Mouse (Mus musculus) CH12.LX (cell line): ENCODE measurements around the gene Kat2b. TPM values are rescaled to one million over a fixed set of nuclear protein-coding genes. Genes with fewer than 3 reads are reported as not detected.

Source experiments
- DNase-seq: peaks from one replicate; pipeline ENCODE4 v3.0.0-alpha.2; 2013; ENCODE audit errors: extremely low read depth
- H3K27ac ChIP-seq: 2 replicates; pipeline ENCODE4 v1.5.1; 2012; ENCODE audit warnings: low read depth, mild to moderate bottlenecking, control low read depth, moderate library complexity; ENCODE audit not compliant: insufficient read depth
- H3K27me3 ChIP-seq: replicated peaks from 2 replicates; pipeline ENCODE3; 2012; ENCODE audit warnings: inconsistent platforms
- H3K36me3 ChIP-seq, 2 experiments: replicated peaks in 1 of 2; 2 replicates each; pipeline versions ENCODE3 to v1.6.1; 2012; ENCODE audit warnings: inconsistent platforms in 1 of 2, low read length in 1 of 2, mild to moderate bottlenecking in 1 of 2, mixed read lengths in 1 of 2, moderate library complexity in 1 of 2; ENCODE audit not compliant: control insufficient read depth in 1 of 2, insufficient read depth in 1 of 2
- H3K4me1 ChIP-seq, 2 experiments: 2 replicates each; pipeline ENCODE4 v1.6.1; 2012; ENCODE audit warnings: inconsistent platforms in 1 of 2, moderate library complexity in 1 of 2; ENCODE audit not compliant: insufficient read depth in 2 of 2, control insufficient read depth in 1 of 2
- H3K4me2 ChIP-seq: 2 replicates; pipeline ENCODE4 v1.6.1; 2012; ENCODE audit warnings: low read depth, mild to moderate bottlenecking, control low read depth; ENCODE audit not compliant: poor library complexity, insufficient read depth, severe bottlenecking
- H3K4me3 ChIP-seq, 3 experiments: fragments of 150-350 bp in 1 of 3; sonication (generic) in 1 of 3; replicated peaks in 1 of 3; 2 replicates each; pipeline versions ENCODE3 to v1.5.1; 2011 to 2012; ENCODE audit warnings: low read depth in 2 of 3, low read length in 2 of 3, mild to moderate bottlenecking in 2 of 3, moderate library complexity in 2 of 3, control low read depth in 1 of 3, improper control_type of control experiment in 1 of 3, inconsistent platforms in 1 of 3, mixed read lengths in 1 of 3; ENCODE audit not compliant: poor library complexity in 1 of 3
- H3K79me2 ChIP-seq: replicated peaks from 2 replicates; pipeline ENCODE4 v1.6.1; 2012; ENCODE audit warnings: mild to moderate bottlenecking, moderate library complexity; ENCODE audit not compliant: control insufficient read depth, poor library complexity, insufficient read depth, severe bottlenecking; ENCODE audit errors: extremely low read depth
- H3K9ac ChIP-seq: 2 replicates; pipeline ENCODE4 v1.6.1; 2012; ENCODE audit warnings: low read depth, mild to moderate bottlenecking, control low read depth, moderate library complexity; ENCODE audit not compliant: insufficient read depth
- H3K9me3 ChIP-seq: replicated peaks from 2 replicates; pipeline ENCODE3; 2012; ENCODE audit warnings: low read length, inconsistent platforms, mixed read lengths
- BHLHE40 ChIP-seq: IDR thresholded peaks from 2 replicates; pipeline ENCODE4 v1.6.1; 2011; ENCODE audit warnings: mild to moderate bottlenecking, low read depth, low read length, improper control_type of control experiment
- CHD1 ChIP-seq: IDR thresholded peaks from 2 replicates; pipeline ENCODE4 v1.6.1; 2012; ENCODE audit warnings: low read depth, low read length, improper control_type of control experiment, inconsistent platforms
- CHD2 ChIP-seq: IDR thresholded peaks from 2 replicates; pipeline ENCODE4 v1.6.1; 2011; ENCODE audit warnings: low read length, improper control_type of control experiment
- CTCF ChIP-seq, 2 experiments: IDR thresholded peaks in 1 of 2; conservative IDR thresholded peaks in 1 of 2; 2 replicates each; pipeline ENCODE4 v1.5.1; 2011 to 2012; ENCODE audit warnings: low read depth in 2 of 2, low read length in 2 of 2, improper control_type of control experiment in 1 of 2, inconsistent platforms in 1 of 2, mild to moderate bottlenecking in 1 of 2, moderate library complexity in 1 of 2
- E2F4 ChIP-seq: IDR thresholded peaks from 2 replicates; pipeline ENCODE4 v1.6.1; 2011; ENCODE audit warnings: low read depth, low read length, improper control_type of control experiment; ENCODE audit not compliant: insufficient replicate concordance
- ETS1 ChIP-seq: conservative IDR thresholded peaks from 2 replicates; pipeline ENCODE4 v1.6.1; 2012; ENCODE audit warnings: low read depth, mild to moderate bottlenecking, inconsistent platforms, low read length, improper control_type of control experiment, moderate library complexity
- GABPA ChIP-seq: IDR thresholded peaks from 2 replicates; pipeline ENCODE4 v1.6.1; 2012; ENCODE audit warnings: low read depth, low read length, improper control_type of control experiment, inconsistent platforms; ENCODE audit not compliant: insufficient replicate concordance
- HCFC1 ChIP-seq: IDR thresholded peaks from 2 replicates; pipeline ENCODE4 v1.6.1; 2012; ENCODE audit warnings: low read depth, mild to moderate bottlenecking, inconsistent platforms, low read length, improper control_type of control experiment
- IRF4 ChIP-seq: IDR thresholded peaks from 2 replicates; pipeline ENCODE4 v1.6.1; 2014; ENCODE audit warnings: low read depth, mild to moderate bottlenecking, inconsistent platforms, low read length, improper control_type of control experiment
- JUN ChIP-seq: IDR thresholded peaks from 2 replicates; pipeline ENCODE4 v1.6.1; 2011; ENCODE audit warnings: low read depth, mild to moderate bottlenecking, low read length, improper control_type of control experiment, moderate library complexity; ENCODE audit not compliant: insufficient read depth
- MAZ ChIP-seq: IDR thresholded peaks from 2 replicates; pipeline ENCODE4 v1.6.1; 2012; ENCODE audit warnings: low read depth, mild to moderate bottlenecking, inconsistent platforms, low read length, improper control_type of control experiment, moderate library complexity
- MEF2A ChIP-seq: IDR thresholded peaks from 2 replicates; pipeline ENCODE4 v1.6.1; 2014; ENCODE audit warnings: low read depth, mild to moderate bottlenecking, inconsistent platforms, low read length, improper control_type of control experiment, borderline replicate concordance
- NELFE ChIP-seq: IDR thresholded peaks from 2 replicates; pipeline ENCODE4 v1.6.1; 2011; ENCODE audit warnings: low read depth, low read length, improper control_type of control experiment
- PAX5 ChIP-seq: IDR thresholded peaks from 2 replicates; pipeline ENCODE4 v1.6.1; 2012; ENCODE audit warnings: low read length, inconsistent platforms, mixed read lengths
- POLR2A ChIP-seq: IDR thresholded peaks from 2 replicates; pipeline ENCODE4 v1.6.1; 2011; ENCODE audit warnings: low read depth, mild to moderate bottlenecking, improper control_type of control experiment, low read length
- POLR2AphosphoS2 ChIP-seq: IDR thresholded peaks from 2 replicates; pipeline ENCODE4 v1.6.1; 2011; ENCODE audit warnings: low read depth, low read length, improper control_type of control experiment
- RAD21 ChIP-seq: IDR thresholded peaks from 2 replicates; pipeline ENCODE4 v1.6.1; 2011; ENCODE audit warnings: low read depth, mild to moderate bottlenecking, low read length, improper control_type of control experiment, moderate library complexity
- SMC3 ChIP-seq: IDR thresholded peaks from 2 replicates; pipeline ENCODE4 v1.6.1; 2011; ENCODE audit warnings: low read depth, low read length, improper control_type of control experiment
- TBP ChIP-seq: conservative IDR thresholded peaks from 2 replicates; pipeline ENCODE4 v1.6.1; 2011; ENCODE audit warnings: low read depth, low read length, improper control_type of control experiment
- TCF12 ChIP-seq: IDR thresholded peaks from 2 replicates; pipeline ENCODE4 v1.6.1; 2014; ENCODE audit warnings: low read depth, mild to moderate bottlenecking, inconsistent platforms, low read length, improper control_type of control experiment
- UBTF ChIP-seq: IDR thresholded peaks from 2 replicates; pipeline ENCODE4 v1.6.1; 2012; ENCODE audit warnings: low read depth, mild to moderate bottlenecking, inconsistent platforms, low read length, improper control_type of control experiment, moderate library complexity
- USF2 ChIP-seq: conservative IDR thresholded peaks from 2 replicates; pipeline ENCODE4 v1.6.1; 2011; ENCODE audit warnings: low read depth, low read length, improper control_type of control experiment
- ZC3H11A ChIP-seq: IDR thresholded peaks from 2 replicates; pipeline ENCODE4 v1.6.1; 2012; ENCODE audit warnings: low read depth, mild to moderate bottlenecking, inconsistent platforms, low read length, improper control_type of control experiment
- ZKSCAN1 ChIP-seq: IDR thresholded peaks from 2 replicates; pipeline ENCODE4 v1.6.1; 2012; ENCODE audit warnings: low read depth, inconsistent platforms, low read length, improper control_type of control experiment, borderline replicate concordance
- ZMIZ1 ChIP-seq: IDR thresholded peaks from 2 replicates; pipeline ENCODE4 v1.6.1; 2012; ENCODE audit warnings: low read depth, mild to moderate bottlenecking, inconsistent platforms, low read length, improper control_type of control experiment
- ZNF384 ChIP-seq: IDR thresholded peaks from 2 replicates; pipeline ENCODE4 v1.6.1; 2012; ENCODE audit warnings: low read depth, low read length, improper control_type of control experiment, inconsistent platforms
- dilution Hi-C: fragments of 300-500 bp; cut with MboI; formaldehyde crosslinking; loops from 2 replicates; pipeline ENCODE4 v1.14.3; 2020; ENCODE audit warnings: low sequenced_read_pairs; ENCODE audit not compliant: extremely low pct_unique_long_range_greater_than_20kb, extremely low pct_ligation_motif_present
- in situ Hi-C: fragments of 300-500 bp; cut with MboI; formaldehyde crosslinking; loops from 3 replicates; pipeline ENCODE4 v1.14.3; 2019; ENCODE audit warnings: low sequenced_read_pairs, low pct_ligation_motif_present, low pct_unique_long_range_greater_than_20kb, mixed read lengths
- polyA plus RNA-seq: library from polyadenylated mRNA; unstranded; fragments of >175 nt; gene quantifications from 2 replicates; pipeline ENCODE4 v1.2.1, GENCODE M21; 2012; ENCODE audit warnings: low read depth; ENCODE audit not compliant: insufficient read length
- total RNA-seq, 2 experiments: library from RNA; depleted of rRNA; stranded (reverse); fragments of 300-350 nt in 1 of 2; fragments of >200 nt in 1 of 2; gene quantifications; 2 replicates each; pipeline ENCODE4 v1.2.3; 2012 to 2014

Kat2b gene
- total and polyA plus RNA-seq, 3 experiments: 3.6 to 4.6 (median 4.1) TPM

DNA sequence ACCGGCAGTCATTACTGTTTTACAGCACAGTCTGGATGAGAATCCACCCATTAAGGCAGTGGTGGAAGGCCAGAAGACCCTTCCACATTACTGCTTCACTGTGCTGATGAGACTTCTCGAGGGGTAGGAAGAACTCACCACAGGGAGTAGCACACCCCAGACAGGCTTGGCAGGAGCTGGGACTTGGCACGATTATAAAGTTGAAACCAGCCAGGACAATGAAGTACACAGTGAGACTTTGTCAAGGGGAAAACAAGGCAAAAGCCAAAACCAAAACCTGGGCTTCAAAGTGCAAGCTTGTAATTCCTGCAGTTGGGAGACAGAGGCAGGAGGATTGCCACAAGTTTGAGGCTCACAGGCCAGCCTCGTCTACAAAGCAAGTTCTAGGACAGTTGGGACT, 54.0 kb downstream of the Kat2b start:
- Histone ChIP-seq H3K27me3 (no peaks in the 10 kb centered on the region), H3K36me3 (peaks cover 2 to 21% of the 10 kb centered on the region in 2 experiments), H3K9me3 (no peaks in the 10 kb centered on the region), H3K4me3 (no peak overlapping the region), H3K27ac (no peak overlapping the region), H3K4me1 (no peaks in the 10 kb centered on the region)
- TF ChIP-seq ZKSCAN1 (no peak), POLR2A (no peak), HCFC1 (no peak), CHD1 (no peak), PAX5 (no peak), ZC3H11A (no peak), USF2 (no peak), IRF4 (no peak), CHD2 (no peak), ZMIZ1 (no peak), NELFE (no peak), UBTF (no peak), BHLHE40 (no peak)
- TF ChIP-seq, all 38 proteins: peak for 0
- dilution Hi-C loops (no loop called here), in situ Hi-C loops (no loop called here)
- H3K4me2 ChIP-seq: no peak overlapping the region
- DNase-seq: no peak
- no peak overlapping the region for H3K9ac ChIP-seq
- no peaks in the 10 kb centered on the region for H3K79me2 ChIP-seq

GRCm38 (mm10) chr17:53622125-53622524, 55.5 kb downstream of the Kat2b start:
- Histone ChIP-seq H3K4me1 (no peaks in the 10 kb centered on the region), H3K36me3 (peaks cover 2 to 25% of the 10 kb centered on the region in 2 experiments), H3K27ac (no peak overlapping the region), H3K4me2 (no peak overlapping the region), H3K79me2 (no peaks in the 10 kb centered on the region), H3K9me3 (no peaks in the 10 kb centered on the region), H3K27me3 (no peaks in the 10 kb centered on the region), H3K9ac (no peak overlapping the region), H3K4me3 (no peak overlapping the region)
- in situ Hi-C loops: no loop called here
- TF ChIP-seq JUN (no peak), SMC3 (no peak), USF2 (no peak), CHD2 (no peak), CTCF (conservative IDR thresholded peaks at IDR 0.05 in 1 of 2, IDR thresholded peaks at IDR 0.05 in 1 of 2; ENCODE audit: low read depth in 2 of 2, low read length in 2 of 2) (no peak), TCF12 (no peak), ZNF384 (no peak), ZC3H11A (no peak), E2F4 (no peak), MAZ (no peak), POLR2AphosphoS2 (no peak), GABPA (no peak), PAX5 (no peak), BHLHE40 (no peak), TBP (no peak), POLR2A (no peak), ETS1 (no peak), UBTF (no peak), RAD21 (no peak), MEF2A (no peak)
- dilution Hi-C loops: no loop called here
- DNase-seq: no peak
